Mouse (Mus musculus) frontal cortex, postnatal 25 days (tissue): ENCODE measurements at regions not wholly inside any gene's neighbourhood (a gene's known extent, or its start where the extent isn't known, plus 50 kb on each side); places are given as distances from the start of the nearest gene placed in this dataset.

Experiments used
- DNase-seq, 2 experiments: peaks; one replicate each; pipeline ENCODE4 v3.0.0; 2022; ENCODE audit warnings: low spot score in 2 of 2

DNA sequence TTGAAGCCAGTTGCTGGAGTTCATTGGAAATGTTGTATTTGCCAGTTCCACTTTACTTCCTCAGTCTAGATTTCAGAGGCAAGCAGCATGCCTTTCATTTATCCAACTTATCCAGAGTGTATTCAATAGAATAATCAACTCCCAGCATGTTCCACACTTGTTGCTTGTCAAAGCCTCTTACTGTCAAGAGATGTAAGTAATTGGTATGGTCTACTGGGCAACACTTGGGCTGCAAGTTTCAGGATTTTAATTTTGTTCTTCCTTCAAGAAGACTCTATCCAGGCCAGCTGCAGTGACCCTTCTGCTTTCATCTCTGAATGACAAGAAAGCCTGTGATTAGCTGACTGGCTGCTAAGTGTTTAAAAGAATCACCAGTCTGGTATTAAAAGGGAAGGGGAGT lies 3131.6 kb upstream of the Lrrc6 start:
- DNase-seq, result no peak

DNA sequence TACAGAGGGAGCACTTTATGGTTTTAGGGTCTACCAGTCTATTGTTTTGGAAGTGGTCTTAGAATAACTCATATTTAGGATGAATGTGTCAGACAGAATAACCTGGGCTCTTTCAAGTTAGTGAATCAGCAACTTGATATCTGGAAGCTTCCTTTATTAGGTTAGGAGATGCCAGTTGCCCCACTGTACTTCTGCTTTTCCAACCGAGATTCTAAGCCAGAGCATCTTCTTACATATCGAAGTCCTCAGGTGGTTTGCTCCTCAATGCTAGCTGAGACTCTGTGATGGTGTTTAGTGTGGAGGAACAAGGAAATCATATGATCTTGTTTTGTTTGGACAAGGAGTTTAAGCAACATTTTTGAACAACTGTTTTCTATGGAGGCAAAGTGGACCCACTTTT lies 3117.3 kb upstream of the Lrrc6 start:
- DNase-seq, result no peak

DNA sequence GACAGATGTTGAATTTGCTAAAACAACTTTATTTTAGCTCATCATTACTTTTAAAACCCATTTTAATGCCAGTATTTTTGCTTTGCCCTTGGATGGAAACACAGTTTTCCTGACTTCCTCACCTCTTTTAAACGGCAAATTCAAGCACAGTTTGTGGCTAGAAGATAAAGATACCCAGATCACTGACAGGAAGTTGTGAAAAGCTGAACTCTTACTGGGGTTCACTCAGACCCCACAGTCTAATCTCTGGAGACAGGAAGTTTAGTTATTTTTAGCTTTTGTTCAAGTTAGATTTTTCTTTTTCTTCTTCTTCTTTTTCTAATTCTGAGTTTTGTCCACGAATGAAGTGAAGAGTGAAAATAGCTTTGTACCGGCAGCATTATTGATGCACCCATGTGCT lies 3113.3 kb upstream of the Lrrc6 start:
- DNase-seq, result no peak

- no peak for DNase-seq
These were observed 3090.7 kb upstream of the Lrrc6 start for GRCm38 (mm10) chr15:69591219-69592006.

GRCm38 (mm10) chr15:69588084-69588483 lies 3087.4 kb upstream of the Lrrc6 start:
- no peak for DNase-seq

DNA sequence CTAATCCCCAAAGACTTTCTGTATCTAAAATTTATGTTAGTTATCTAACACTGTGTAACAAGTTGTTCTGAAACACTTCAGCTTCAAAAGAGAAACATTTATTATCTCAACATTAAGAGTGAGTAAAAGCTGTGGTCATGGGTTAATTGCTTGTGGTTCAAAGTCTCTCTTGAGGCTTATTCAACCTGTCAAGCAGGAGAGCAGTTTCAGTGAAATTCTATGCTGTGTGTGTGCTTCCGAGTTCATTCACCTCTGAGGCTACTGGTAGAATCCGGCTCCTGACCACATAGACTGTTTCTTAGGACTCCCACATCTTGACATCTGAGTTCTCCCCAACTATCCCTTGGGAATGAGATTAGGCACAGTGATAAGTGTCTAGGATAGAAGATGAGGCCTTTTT lies 3076.0 kb upstream of the Lrrc6 start:
- DNase-seq, result no peak

DNA sequence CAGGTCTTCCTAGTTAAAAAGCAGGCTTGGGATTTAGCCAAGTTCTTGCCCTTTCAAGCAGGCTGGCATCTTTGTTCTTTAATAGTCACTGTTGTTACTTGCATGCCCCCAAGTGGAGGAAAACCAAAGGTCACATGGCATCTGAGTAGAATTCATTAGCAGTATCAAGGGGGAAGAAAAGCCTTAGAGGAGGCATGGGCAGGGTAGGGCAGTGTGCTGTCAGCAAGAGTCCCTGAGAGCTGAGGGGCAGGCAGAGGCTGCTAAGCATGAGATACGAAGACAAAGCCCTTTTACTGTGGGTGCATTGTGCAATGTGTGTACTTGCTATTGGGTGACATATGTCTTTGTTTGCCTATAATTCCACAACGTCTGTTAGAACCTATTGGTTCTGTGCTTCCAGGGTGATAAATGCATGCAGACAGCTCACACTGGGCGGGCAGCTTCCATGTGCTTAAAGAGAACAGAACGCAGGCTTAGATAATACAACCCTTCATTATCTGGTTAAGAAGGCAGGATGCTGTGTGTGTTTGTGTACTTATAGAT lies 3075.0 kb upstream of the Lrrc6 start:
- DNase-seq, result no peak

DNA sequence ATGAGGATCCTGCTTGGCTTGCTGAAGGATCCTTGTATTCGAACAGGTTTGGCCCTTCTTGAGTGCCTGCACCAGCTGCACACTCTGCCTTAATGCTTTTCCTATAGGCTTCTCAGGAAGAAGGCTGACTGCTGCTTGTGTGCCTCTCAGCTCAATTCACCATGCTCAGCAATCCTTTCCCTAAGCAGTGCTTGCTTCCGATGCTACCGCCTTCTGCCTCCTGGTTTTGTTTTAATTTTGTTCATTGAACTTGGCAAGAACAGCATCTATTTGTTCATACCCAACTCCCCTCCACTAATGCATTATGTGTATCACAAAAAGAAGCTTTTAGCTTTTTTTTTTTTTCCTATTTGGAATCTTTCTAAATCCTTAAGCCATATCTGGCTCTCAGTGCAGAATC lies 3053.5 kb upstream of the Lrrc6 start:
- DNase-seq, result no peak

DNA sequence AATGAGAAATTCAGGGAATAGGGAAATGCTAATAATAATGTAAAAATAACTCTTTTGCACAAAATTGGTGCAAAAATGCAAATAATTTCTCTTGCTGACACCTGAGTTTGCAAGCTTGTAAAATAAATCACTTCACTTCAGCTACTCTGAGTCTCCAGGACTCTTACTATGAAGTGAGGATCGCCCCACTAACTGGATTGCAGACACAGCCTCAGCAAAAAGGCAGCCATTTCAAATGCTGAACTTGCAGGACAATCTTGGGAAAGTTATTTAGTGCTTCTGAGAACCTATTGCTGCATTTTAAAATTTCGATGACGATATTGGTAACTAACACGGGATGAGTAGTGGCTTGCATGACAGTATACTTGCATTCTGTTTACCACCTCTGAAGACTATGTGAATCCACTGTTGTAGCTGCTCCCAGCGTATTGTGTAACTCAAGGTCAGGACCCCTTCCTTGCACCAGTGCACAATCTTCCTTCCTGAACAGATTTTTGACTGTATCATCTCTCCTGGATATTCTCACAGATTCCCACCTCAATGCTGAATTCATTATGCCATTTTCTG lies 3051.4 kb upstream of the Lrrc6 start:
- no peak for DNase-seq

DNA sequence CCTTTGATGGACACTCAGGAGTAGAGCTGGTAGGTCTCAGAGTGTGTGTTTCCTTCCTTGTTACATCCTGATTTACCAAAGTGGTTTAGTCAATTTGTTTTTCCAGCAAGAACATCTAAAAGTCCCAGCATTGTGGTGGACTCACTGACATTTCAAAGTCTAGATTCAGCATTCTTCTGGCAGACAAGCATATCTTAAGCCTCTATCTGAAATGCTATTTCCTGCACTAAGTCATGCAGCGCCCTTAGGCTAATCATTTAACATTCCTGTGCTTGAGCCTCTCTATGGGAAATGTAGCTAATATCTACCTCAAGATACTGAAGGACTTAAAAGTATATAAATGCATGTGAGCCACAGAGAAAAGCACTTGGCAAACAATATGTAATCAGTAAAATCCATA lies 3050.3 kb upstream of the Lrrc6 start:
- no peak for DNase-seq

GRCm38 (mm10) chr15:69526441-69527094 lies 3025.9 kb upstream of the Lrrc6 start:
- no peak for DNase-seq

DNA sequence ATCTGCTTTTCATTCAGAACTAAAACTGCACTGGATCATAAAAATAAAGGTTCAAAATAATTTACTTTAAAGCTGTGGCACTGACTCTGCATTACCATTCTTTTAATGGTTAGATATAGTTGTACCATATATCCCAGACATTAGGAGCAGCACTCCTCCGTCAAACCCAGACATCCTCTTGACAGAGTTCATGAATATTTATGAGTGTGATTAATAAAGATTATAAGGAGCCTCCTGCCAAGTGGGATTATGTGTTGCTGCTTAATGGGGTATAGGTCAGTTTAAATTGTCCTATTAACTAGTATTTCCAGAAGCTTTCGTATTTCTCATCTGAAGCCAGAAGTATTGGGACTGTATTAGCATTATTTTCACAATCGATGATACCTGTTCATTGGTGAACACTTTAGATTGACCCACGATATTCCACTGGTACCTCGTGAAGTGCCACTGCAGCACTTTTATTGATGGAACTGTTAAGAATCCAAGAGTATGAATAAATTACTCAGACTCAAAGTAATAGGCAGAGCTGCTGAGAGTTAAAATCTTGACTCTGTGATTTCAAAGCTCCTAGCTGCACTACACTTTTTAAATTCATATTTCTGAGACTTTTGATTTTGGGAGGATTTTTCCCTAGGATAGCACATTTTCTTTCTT lies 2983.8 kb upstream of the Lrrc6 start:
- no peak for DNase-seq

- DNase-seq, result no peak
These were observed 2982.4 kb upstream of the Lrrc6 start for GRCm38 (mm10) chr15:69483096-69483495.

DNA sequence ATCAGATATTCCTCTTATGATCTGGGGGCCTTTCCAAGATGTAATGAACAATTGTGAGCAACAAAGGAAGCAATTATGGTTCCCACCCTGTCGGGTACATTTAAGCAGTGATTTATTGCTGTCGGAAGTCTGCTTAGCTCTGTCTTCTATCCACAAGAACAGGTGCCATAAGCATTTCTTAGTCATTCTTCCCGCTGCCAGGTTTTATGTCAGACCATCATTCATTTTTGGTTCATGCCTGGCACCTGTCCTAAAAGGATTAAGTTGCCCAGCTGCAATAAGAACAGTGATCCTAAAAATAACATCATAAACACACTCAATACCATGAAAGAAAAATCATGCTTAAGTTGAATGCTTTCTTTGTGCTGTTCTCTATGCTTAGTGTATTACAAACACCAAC lies 2980.4 kb upstream of the Lrrc6 start:
- no peak for DNase-seq

DNA sequence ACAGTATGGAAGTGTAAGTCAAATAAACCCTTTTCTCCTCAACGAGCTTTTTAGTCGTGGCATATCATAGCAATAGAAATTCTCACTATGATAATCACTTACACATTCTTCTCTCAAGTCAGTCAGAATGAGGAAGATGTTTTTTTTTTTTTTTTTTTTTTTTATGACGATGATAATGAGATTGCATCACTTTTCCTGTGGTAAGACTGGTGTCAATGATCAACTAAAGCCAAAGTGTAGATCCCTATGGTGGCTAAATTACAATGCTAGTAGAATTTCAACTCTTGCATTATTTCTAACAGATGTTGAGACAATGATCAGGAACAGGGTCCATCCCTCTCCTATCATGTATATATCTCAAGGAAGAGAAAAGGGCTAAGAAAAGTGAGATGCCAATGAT lies 2976.3 kb upstream of the Lrrc6 start:
- DNase-seq, result no peak

- DNase-seq, result no peak
These were observed 2968.9 kb upstream of the Lrrc6 start for GRCm38 (mm10) chr15:69469566-69469965.

DNA sequence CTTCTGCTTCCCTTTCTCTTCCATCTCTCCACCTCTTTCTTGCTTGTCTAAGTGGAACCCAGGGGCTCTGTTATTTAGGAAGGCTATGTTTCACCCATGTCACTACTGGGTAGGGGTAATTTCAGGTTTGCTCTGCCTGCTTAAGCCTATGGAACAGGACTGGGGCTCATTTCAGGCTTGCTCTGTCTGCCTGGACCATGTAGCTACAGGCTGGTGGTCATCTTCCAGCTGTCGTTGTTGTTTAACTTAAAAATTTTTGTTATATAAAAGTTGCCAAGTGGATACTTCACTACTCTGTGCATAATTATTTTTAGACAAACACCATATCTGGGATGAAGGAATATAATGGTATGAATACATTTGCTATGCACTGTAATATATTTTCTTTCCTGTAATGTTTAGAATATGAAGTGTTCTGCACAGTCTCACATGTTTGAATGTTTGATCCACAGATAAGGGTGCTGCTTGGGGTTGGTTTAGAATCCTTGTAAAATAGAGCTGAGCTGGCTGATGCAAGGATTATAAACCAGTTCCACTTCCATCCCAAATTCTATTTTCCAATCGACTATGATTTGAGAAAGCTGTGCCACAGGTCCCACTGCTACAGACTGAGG lies 2960.0 kb upstream of the Lrrc6 start:
- DNase-seq, result no peak

DNA sequence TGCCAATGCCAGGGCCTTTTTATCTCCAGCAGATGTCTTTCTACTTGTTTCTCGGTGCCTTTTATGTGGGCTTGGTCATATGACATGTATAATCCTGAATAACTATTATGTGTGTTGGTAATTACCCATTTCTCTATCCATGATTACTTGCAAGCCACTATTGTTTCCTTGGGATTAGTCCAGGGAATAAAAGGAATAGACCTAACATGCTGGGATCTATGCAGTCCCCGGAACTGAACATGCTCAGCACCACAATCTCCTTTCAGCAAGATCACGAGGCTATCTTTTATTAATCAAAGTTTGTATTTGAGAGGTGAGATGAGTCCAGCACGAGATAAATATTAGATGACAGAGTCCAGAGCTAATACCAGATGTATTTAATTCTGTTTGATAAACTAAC lies 2956.8 kb upstream of the Lrrc6 start:
- no peak for DNase-seq

- no peak for DNase-seq
These were observed 2955.6 kb upstream of the Lrrc6 start for GRCm38 (mm10) chr15:69456191-69456770.

DNA sequence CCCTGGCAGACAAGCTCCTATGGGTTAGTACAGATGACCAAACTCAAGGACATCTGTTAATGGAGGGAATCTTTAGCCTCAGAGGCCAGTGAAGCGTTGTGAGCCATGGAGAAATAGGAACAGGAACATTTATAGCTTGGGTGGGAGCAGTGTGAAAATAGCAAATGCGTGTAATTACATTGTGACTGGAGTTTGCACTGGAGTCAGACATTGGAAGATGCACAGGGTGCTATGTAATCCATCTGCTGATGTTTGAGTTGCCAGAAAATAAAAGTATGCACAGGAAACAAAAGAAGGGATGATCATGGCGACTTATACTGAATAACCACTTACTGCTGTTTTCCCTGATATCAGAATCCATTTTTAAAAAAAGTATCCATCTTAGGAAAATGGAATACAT lies 2940.3 kb upstream of the Lrrc6 start:
- no peak for DNase-seq

- DNase-seq, result peak in 1 of 2 experiments; percentile 5
These were observed 2912.9 kb upstream of the Lrrc6 start for GRCm38 (mm10) chr15:69413531-69414011.
